Mouse (Mus musculus) liver, embryonic 14.5 days (tissue): ENCODE measurements around the gene Nkg7.

Source experiments
- CTCF ChIP-seq: IDR thresholded peaks from 2 replicates; pipeline ENCODE4 v1.5.1; 2016; ENCODE audit warnings: antibody characterized with exemption, low read depth, control low read depth
- EP300 ChIP-seq: IDR thresholded peaks from 2 replicates; pipeline ENCODE4 v1.6.1; 2016; ENCODE audit warnings: antibody characterized with exemption, low read depth

DNA sequence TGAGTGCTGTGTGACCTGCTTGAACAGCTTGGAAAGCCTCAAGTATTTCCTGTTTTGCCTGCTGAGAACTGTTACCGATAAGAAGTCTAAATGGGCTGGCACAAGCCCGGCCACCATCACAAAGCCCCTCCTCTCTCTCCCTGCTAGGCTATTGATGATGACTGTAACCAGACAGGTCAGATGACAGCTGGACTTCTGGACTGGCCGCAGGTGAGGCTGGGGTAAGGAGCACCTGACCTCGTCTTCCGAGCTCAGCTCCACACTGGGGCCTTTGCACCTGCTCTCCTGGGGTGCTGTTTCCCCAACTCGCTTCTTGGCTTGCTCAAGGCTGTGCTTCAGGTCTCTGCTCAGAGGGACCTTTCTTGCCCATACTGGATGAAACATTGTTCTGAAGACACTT is 17.5 kb downstream of the Nkg7 start:
- TF ChIP-seq CTCF (no peak), EP300 (no peak)
